Mouse (Mus musculus) monocyte, adult 5-6 weeks (primary cell): ENCODE measurements around the gene Palm. TPM values are rescaled to one million over a fixed set of nuclear protein-coding genes. Genes with fewer than 3 reads are reported as not detected.
A peak's percentile ranks its signal among the peaks of the same experiment; 100 is the strongest.

Source experiments
- ATAC-seq: fragments of 153-309, 156-312 bp; replicated peaks from 2 replicates; pipeline ENCODE4 v1.8.0; 2017; ENCODE audit warnings: mild to moderate bottlenecking; ENCODE audit not compliant: low TSS enrichment, insufficient number of reproducible peaks, severe bottlenecking, poor library complexity, low FRiP score
- total RNA-seq: library from RNA; stranded (forward); fragments of 200-1000, 200-491, 200-594 nt; gene quantifications from 3 replicates; pipeline ENCODE4 v1.2.3, GENCODE M21; 2017

The Palm gene
- total RNA-seq, 1 experiment from 2014 or later = 27.0 TPM

GRCm38 (mm10) chr10:79790861-79791260, 2.5 kb upstream of the Palm start, which contains the start of gene Prss57:
Prss57 (minus strand) TSS chr10:79790961.
- no peak for ATAC-seq

- no peak for ATAC-seq
Observed at GRCm38 (mm10) chr10:79792339-79793040, 882 bp upstream of the Palm start.

- no peak for ATAC-seq
Observed at GRCm38 (mm10) chr10:79793738-79794490, 542 bp downstream of the Palm start.

- ATAC-seq = no peak
Observed at GRCm38 (mm10) chr10:79794491-79794931, 1.1 kb downstream of the Palm start.

GRCm38 (mm10) chr10:79795905-79796304, 2.5 kb downstream of the Palm start:
- no peak for ATAC-seq

- ATAC-seq = no peak
Observed at GRCm38 (mm10) chr10:79797326-79797725, 4.0 kb downstream of the Palm start.

- ATAC-seq = peak; percentile 44
Observed at GRCm38 (mm10) chr10:79798289-79798928, 5.0 kb downstream of the Palm start.

GRCm38 (mm10) chr10:79800508-79800907, 7.1 kb downstream of the Palm start:
- ATAC-seq = no peak

GRCm38 (mm10) chr10:79801837-79802236, 8.5 kb downstream of the Palm start:
- ATAC-seq = no peak

GRCm38 (mm10) chr10:79802331-79802971, 9.1 kb downstream of the Palm start:
- ATAC-seq = peak; percentile 71

- ATAC-seq = no peak
Observed at GRCm38 (mm10) chr10:79803716-79804323, 10.4 kb downstream of the Palm start.

GRCm38 (mm10) chr10:79805636-79806035, 12.3 kb downstream of the Palm start:
- no peak for ATAC-seq

GRCm38 (mm10) chr10:79806331-79806730, 13.0 kb downstream of the Palm start:
- no peak for ATAC-seq

- ATAC-seq = no peak
Observed at GRCm38 (mm10) chr10:79806972-79807371, 13.6 kb downstream of the Palm start.

GRCm38 (mm10) chr10:79807826-79808225, 14.5 kb downstream of the Palm start:
- ATAC-seq = no peak

- no peak for ATAC-seq
Observed at GRCm38 (mm10) chr10:79808728-79809127, 15.4 kb downstream of the Palm start.

- peak; percentile 83 for ATAC-seq
Observed at GRCm38 (mm10) chr10:79811736-79812637, 18.6 kb downstream of the Palm start.
